Mouse (Mus musculus) lung, postnatal 14 days (tissue): ENCODE measurements around the gene Olfr1317.

ENCODE experiments used
- DNase-seq: peaks from one replicate; pipeline ENCODE4 v3.0.0; 2021

The Olfr1317 gene

DNA sequence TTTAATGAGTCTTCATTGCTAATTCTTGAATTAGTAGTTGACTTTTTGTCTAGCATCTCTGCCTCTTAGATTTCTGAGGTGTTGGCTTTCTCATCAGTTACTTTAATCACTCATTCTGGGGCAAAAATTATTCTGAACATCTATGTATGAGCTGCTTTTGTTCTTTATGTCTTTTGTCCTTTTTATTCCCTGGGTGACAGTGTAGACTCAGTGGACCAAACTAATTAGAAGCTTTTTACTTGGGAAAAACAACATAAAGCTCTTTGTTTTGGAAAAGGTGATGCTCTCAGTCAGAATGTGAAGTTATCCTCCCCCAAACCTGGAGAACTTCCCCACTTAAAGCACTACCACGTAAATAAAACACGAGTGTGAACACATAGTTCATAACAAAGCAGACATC is at the start of gene Olfr1317:
TSS of gene Olfr1317 (plus strand) at position 301 of the 400 bp plus-strand sequence.
- DNase-seq: no peak

DNA sequence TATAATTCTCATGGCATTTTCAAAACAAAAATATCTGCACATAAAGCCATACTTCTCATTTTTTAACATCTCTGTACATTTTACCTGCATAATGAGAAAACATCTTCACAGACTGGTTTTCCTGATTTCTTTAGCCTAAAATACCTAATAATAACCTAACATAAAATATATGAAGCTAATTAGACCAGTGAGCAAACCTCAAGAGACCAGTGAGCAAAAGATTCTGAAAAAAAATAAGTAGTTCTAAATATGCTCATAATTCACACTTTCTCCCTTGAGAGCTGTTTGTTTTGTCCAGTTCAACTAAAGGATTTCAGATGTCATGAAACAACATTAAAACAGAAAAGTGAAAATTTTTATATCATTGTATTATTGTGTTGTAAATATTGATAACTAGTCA is 43.4 kb upstream of the Olfr1317 start, which contains the start of gene Olfr1314:
TSS of gene Olfr1314 (minus strand) at position 101 of the 400 bp plus-strand sequence.
- no peak for DNase-seq

DNA sequence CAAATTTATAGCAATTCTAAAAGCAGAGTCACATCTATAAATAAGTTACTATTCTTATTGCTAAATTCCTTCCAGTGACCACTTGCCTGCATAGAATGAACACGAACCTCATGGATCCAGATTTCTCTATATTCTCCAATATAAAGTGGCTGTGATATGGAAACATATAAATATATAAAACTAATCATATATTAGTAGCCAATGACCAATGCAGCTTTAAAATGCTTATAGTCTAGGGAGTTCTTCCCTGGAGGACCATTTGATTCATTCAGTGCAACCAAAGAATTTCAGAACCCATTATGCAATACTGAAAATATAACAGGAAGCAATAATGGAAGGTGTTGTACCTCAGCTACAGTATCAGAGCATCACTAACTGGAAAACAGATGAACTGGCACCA is 24.8 kb upstream of the Olfr1317 start, which contains the start of gene Olfr1315-ps1:
TSS of gene Olfr1315-ps1 (minus strand) at position 101 of the 400 bp plus-strand sequence.
- no peak for DNase-seq

DNA sequence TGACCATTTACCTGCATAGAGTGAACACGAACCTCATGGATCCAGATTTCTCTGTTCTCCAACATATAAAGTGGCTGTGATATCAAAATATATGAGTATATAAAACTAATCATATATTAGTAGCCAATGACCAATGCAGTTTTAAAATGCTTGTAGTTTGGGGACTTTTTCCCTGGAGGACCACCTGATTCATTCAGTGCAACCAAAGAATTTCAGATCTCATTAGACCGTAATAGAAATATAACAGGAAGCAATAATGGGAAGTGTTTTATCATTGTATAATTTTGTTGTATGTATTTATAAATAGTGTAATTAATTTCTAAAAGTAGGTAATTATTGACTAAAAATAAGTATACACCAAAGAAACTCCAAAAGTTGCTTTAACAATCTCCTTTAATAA is 5.3 kb upstream of the Olfr1317 start, which contains the start of gene Olfr1316:
TSS of gene Olfr1316 (minus strand) at position 101 of the 400 bp plus-strand sequence.
- no peak for DNase-seq

DNA sequence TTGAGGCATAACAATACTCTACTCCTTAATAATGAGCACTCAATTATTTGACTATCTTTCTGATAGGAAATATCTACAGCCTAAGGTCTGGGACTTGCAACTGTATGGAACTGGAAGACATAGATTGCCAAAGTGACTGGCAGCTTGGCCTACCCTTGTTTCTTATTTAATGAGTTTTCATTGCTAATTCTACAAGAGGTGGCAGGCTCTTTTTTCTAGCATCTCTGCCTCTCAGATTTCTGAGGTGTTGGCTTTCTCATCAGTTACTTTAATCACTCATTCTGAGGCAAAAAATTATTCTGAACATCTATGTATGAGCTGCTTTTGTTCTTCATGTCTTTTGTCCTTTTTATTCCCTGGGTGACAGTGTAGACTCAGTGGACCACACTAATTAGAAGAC is 13.8 kb downstream of the Olfr1317 start, which contains the start of gene Olfr1318:
TSS of gene Olfr1318 (plus strand) at position 301 of the 400 bp plus-strand sequence.
- no peak for DNase-seq
